Mouse (Mus musculus) kidney, adult 2 months (tissue): Measurements from ENCODE around the gene Pias3.

Experiments used
- CTCF ChIP-seq: fragments of 200-500 bp; conservative IDR thresholded peaks from 2 replicates; pipeline ENCODE4 v1.5.1; 2011; ENCODE audit warnings: low read depth, mild to moderate bottlenecking, control low read depth, low read length, moderate library complexity, mixed read lengths; ENCODE audit not compliant: insufficient read depth, insufficient read length
- POLR2A ChIP-seq: fragments of 200-500 bp; IDR thresholded peaks from one replicate; pipeline ENCODE4 v1.6.1; 2011; ENCODE audit warnings: low read depth, low read length, control low read depth

- TF ChIP-seq POLR2A (no peak), CTCF (no peak)
These were observed 19.7 kb downstream of the Pias3 start for GRCm38 (mm10) chr3:96715854-96716253.
